Mouse (Mus musculus): Measurements from ENCODE around the gene Psma6.

- TF ChIP-seq CTCF (IDR thresholded peaks at IDR 0.05 in 2 of 3, conservative IDR thresholded peaks at IDR 0.05 in 1 of 3; ENCODE audit: control insufficient read depth in 1 of 3, insufficient read depth in 1 of 3, low read depth in 2 of 3, low read length in 3 of 3, poor library complexity in 1 of 3, severe bottlenecking in 1 of 3), result no peak
- no peak for TF ChIP-seq POLR2A (IDR thresholded peaks at IDR 0.05; ENCODE audit: control insufficient read depth in 1 of 2, insufficient read depth in 1 of 2, low read depth in 1 of 2, low read length in 2 of 2, poor library complexity in 1 of 2)
- no peak for TF ChIP-seq USF2 (IDR thresholded peaks at IDR 0.05; ENCODE audit: borderline replicate concordance in 1 of 2, insufficient read depth in 1 of 2, low read depth in 1 of 2, low read length in 2 of 2)
- no peak for TF ChIP-seq POLR2AphosphoS2 (IDR thresholded peaks at IDR 0.05; ENCODE audit: low read length)
- TF ChIP-seq MYC (IDR thresholded peaks at IDR 0.05; ENCODE audit: low read depth, low read length), result no peak
- TF ChIP-seq TBP (IDR thresholded peaks at IDR 0.05; ENCODE audit: low read depth, low read length), result no peak
- no peak for TF ChIP-seq POLR2AphosphoS5 (IDR thresholded peaks at IDR 0.05; ENCODE audit: borderline replicate concordance, low read depth, low read length)
- no peak for TF ChIP-seq GABPA (IDR thresholded peaks at IDR 0.05; ENCODE audit: low read depth, low read length)
- no peak for TF ChIP-seq TAL1 (IDR thresholded peaks at IDR 0.05; ENCODE audit: low read length)
- no peak for TF ChIP-seq SIN3A (IDR thresholded peaks at IDR 0.05; ENCODE audit: low read length)
These were observed 71.2 kb downstream of the Psma6 start for GRCm38 (mm10) chr12:55455206-55455605.

Measured in MEL (cell line).